Mouse (Mus musculus) right cerebral cortex, postnatal 36 days (tissue): ENCODE results near the gene Cep72.
"Not testable (repeated sequence)": the region's sequence is repeated elsewhere in the genome, so short reads cannot be mapped to it uniquely, and the experiment has no call there.

ENCODE experiments used
- DNase-seq, 2 experiments: peaks; one replicate each; pipeline ENCODE4 v3.0.0; 2022; ENCODE audit warnings: low spot score in 2 of 2, mixed read lengths in 1 of 2

Cep72 gene

DNA sequence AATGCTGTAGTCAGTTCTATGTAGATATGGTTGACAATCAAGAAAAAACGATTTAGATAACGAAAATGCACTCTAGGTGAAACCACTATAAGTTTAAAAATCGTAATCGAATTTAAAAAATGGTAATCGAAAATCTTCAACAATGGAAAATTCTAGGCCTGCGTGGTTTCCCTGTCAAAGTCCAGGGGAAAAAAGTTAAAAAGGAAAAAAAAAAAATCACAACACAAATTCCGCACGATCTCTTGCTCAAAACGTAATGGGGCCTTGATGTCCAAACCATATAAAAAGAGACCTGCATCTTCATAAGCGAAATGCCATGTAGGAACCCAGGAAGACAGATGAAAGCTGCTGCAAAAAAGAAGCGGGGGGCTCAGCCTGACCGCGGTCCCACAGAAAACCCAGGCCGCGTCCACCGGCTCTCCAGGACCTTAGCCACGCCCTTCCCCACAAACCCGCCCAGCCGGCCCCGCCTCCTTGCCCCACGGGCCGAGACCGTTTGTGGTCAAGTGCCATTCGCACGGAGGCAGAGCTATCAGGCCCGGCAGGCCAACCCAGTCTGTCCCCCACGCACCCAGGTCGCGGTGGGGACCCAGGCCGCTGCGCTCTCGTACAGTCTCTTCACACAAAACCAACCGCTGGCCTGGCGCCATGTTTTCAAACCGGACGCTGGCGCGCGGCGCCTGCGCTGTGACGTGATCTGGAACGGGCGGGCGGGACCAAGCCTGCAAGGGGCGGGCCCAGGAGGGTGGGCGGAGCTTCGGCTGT lies at the start of gene Cep72:
TSS of gene Cep72 (minus strand) at position 687 of the 765 bp plus-strand sequence.
- peak; percentile 72 to 73 for DNase-seq

DNA sequence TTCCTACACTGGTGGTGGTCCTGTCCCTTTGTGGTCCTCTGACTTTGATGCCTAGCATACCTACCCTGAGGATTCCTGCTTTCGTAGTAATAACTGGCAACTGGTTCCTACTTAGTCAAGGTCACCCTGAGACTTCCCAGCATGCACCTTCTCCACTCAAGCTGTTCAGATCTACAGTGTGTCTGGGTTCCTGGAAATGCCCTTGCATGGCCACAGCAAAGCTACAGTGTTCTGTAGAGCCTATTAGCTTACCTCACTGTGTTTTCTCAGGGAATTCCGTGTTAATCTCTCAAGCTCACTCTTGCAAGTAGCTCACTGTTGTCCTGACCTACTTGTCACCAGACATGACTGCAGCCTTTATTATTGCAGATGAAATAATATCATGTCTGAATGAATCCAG lies 45.3 kb upstream of the Cep72 start:
- DNase-seq: no peak

DNA sequence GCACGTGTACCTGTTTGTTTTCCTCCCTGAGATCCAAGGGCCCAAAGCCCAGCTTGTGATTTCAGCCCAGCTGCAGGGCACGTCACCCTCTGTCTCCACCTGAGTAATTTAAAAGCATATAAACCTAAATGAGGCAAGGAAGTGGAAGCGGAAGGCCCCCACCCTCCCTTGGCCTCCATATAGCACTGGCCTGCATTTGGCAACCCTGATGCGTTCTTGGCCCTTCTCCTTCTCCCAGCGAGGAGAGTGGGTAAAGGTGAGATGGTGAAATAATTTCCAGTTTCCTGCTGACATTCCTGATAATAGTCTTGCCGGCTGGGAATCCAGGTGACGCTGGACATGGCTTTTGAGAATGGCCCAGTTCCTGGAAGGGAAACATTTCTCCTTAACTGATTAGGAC lies 42.3 kb upstream of the Cep72 start:
- no peak for DNase-seq

DNA sequence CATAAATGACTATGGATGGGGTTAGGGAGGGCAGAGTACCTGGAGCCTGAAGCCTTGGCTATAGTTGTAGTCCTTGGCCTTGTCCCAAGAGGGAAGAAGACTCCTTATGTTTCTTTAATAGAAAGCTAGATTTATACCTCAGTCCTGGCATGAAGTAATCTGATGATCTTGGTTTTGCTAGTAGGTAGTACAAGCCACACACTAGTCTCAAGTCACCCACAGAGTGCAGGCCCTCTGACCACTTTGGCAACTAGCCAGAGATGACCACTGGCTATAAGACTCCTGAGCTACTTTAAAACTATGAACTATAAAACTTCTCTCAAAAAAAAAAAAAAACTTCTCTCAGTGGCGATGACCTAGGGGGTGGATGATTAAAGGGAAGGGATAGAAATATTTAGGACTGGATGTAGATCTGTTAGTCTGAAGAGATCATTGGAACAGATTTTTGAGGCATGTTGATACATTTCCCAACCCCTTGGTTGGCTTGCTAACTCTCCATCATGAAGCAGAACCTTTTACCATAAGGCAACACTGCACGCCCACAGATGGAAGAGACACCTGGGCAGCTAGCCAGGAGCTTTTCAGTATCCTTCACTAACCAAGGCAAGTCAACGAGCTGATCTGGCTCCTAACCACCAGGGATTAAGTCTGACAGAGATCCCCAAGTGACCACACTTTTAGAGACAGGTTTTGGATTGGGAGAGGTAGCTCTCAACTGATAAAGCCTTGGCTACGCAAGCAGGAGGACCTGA lies 40.9 kb upstream of the Cep72 start:
- DNase-seq: no peak

DNA sequence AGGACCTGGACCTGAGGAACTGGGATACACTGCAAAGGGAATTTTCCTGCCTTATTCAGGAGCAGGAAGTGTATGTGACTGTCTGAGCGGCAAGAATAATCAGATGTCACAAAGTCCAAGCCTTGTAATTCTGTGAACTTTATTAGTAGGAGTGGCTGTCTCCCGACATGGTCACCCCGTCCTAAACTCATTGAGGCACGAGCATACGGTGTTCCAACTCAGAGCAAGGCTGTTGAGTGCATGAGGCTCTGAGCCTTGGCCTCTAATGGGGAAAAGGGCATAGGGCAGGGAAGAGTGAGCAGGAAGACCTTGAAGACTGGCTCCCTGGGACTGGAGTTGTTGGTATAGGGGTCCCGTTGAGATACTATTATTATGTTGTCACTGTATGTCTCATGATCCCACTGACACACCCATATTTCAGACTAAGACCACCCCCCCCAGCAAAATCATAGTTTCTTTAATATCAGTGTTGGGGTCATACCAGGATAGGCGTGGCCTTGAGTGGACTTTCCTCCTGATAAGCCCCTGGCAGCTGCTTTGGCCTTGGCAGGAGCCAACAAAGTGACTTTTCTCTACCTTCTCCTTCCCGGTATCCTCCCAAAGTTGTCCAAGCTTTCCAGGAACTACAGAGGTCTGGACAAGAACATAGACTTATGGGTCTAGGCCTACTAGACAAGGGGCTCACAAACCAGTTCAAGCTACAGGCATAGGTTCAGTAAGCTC lies 40.2 kb upstream of the Cep72 start:
- no peak for DNase-seq

DNA sequence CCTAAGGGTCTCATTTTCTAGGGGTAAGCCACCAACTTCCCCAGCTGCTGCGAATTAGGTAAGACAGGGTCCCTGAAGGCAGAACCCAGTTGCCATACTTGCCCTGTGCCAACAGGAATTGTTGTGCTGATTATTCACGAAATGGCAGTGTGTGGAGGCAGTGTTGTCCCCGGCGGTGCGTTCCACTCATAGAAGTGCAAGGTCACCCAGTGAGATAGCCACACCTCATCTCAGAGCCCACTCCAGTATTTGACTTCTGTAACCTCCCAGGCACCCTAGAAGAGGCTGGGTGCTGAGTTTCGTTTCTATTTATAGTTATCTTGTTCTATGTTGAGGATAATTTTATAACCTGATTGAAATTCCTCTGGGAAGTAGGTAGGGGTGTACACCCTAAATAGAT lies 36.8 kb upstream of the Cep72 start:
- no peak for DNase-seq

DNA sequence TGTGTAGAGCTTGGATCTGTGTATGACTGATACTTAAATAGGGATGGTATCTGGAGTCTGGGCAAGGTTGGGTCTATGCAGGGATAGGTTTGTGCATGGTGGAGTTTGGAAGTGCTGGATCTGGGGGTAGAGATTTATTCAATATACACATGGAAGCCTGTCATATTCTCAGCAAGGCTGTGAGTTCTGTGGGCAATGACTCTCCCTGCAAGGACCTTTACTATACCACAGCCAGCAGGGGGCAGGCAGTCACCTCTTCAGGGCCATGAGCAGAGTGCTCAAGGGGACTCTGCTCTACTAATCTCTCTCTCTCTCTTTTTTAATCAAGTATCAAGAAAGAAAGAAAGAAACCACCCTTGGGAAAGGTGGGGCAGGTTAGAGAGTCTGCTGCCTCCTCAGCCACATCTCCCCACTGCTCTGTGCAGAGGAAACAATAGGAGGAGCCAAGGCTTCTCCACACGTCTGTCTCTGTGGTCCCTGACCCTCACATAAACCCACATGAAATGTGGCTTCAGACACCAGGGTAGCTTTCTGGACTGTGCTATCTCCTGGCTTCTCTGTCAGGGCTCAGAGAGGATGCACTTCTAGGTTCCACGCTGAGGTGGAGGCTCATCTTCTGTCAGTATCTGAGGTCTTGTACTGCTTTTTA lies 34.7 kb upstream of the Cep72 start:
- DNase-seq: no peak

DNA sequence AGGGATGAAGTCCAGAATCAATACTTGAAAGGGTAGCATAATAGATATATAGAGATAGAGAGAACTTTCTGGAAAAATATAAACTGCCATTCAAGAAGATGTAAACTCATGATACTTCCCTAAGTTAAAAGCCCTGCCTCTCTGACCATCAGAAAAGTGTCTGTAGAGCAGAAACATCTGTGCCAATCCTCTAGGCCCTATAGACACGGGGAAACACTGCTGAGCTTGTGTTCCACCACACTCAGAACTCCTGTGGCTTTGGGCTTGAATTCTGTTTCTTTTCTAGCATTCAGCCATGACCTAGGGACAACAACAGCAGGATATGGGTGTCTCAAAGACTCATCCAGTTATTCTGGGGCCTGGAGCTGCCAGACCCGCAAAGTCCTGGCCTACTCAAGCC lies 33.8 kb upstream of the Cep72 start:
- no peak for DNase-seq

DNA sequence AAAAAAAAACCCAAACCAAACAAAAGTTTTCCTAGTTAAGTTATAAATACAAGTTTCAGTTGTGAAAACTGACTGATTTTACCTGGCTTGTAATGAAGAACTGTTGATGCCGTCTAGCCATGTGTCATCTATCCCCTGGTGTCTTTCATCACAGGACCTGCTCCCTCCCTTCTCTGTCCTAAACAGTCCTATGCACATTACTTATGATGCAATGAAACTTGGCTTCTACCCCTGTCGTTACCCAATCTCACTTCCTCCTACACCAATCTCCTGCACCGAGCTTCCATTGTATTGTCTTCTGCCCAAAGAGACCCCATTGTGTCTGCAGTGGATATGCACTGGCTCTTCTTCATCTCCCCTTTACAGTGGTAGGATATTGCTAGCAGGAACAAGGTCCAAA lies 28.2 kb upstream of the Cep72 start:
- no peak for DNase-seq

DNA sequence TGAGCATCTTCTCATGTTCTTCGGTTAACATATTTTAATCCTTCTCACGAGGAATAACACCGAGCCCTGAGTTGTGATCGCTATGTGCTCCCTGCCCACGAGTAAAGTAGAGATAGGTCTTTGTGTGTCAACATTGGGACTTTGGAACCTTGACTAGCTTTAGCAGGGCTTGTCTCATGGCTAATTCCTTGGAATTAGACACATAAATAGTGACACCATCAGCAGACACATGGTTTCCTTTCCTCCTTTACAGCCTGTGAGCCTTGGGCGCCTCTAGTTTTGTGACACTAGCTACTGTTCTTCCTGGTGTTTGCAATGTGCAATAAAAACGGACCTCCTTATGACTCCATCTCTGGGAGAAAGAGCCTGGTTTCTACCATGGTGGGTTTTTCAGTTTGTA lies 11.3 kb upstream of the Cep72 start:
- DNase-seq: no peak

DNA sequence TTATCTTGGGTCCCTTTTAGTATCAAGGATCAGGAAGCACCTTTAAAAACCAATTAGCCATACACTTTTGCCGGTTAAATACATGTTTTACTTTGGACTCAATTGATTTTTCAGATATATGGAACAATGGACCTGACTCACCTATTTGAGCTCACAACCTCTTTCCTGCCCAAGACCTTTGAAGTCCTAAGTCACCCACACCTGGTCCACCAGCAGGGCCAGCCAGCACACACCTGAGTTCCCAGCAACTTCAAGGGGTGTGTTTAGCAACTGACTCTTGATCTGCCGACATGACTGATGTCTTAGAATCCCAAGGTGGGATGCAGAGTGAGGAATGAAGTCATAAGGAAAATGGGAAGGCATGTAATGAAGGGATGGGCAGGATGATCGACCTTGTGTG lies 9.6 kb upstream of the Cep72 start:
- no peak for DNase-seq

DNA sequence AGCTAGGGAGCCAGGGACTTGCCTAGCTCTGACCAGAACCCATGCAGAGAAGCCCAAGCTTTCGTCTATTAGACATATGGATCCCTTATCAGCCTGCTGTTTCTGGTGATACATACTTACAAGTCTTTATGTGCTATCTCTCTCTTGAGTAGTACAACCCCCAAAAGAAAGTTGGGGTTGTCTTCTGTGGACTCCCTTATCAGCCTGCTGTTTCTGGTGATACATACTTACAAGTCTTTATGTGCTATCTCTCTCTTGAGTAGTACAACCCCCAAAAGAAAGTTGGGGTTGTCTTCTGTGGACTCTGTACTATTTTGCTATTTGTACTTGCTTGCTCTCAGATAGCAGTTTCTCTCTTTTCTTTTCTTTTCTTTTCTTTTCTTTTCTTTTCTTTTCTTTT lies 9.1 kb upstream of the Cep72 start:
- DNase-seq: not testable (repeated sequence)

DNA sequence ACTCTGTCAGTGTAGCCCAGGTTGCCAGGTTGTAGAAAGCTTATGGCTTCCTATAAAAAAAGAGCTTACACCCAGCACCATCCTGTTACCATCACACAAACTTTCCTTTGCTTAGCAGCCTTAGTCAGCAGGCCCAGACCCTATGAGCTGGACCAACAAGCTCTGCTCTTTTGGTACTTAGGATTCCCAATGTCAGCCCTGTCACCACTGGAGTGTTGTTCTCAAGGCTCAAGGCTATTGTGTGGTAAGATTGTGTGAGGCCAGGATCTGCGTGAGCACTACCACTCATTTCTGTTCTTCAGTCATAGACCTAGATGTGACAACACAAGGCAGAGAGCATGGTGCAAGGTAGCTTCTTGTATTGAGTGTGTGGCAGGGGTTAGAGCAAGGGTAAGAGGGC lies 4.5 kb upstream of the Cep72 start:
- no peak for DNase-seq

DNA sequence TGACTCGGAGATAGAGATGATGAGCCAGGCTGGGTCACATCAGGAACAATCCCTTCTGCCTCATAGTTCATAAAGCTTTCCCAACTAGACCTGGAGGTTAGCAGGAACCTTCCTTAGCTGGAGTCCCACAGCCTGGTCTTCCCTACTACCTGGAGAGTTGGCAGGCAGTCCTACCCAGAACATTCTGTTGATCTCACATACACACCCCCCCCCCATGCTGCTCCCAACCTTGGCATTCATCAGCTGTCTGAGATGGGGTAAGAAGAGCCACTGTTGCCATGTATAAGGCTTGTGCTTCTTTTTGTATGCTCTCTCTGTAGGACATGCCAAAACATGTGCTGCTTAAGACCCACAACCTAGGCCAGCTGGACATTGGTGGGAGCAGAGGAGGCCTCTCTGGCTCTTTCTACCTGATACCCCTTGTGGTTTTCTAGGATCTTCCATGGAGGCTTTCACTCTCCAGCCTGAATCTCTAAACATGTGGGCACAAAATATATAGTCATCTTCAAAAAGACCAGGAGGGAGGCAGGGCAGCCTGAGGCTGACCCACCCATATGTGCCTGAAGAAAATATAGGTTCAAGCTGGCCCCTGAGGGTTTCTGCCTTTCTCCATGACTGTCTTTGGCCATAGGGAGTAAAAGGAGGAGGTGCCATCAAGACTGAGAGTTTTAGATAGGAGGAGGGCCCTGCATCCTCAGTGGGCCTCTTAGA lies 1.4 kb upstream of the Cep72 start:
- DNase-seq: no peak

DNA sequence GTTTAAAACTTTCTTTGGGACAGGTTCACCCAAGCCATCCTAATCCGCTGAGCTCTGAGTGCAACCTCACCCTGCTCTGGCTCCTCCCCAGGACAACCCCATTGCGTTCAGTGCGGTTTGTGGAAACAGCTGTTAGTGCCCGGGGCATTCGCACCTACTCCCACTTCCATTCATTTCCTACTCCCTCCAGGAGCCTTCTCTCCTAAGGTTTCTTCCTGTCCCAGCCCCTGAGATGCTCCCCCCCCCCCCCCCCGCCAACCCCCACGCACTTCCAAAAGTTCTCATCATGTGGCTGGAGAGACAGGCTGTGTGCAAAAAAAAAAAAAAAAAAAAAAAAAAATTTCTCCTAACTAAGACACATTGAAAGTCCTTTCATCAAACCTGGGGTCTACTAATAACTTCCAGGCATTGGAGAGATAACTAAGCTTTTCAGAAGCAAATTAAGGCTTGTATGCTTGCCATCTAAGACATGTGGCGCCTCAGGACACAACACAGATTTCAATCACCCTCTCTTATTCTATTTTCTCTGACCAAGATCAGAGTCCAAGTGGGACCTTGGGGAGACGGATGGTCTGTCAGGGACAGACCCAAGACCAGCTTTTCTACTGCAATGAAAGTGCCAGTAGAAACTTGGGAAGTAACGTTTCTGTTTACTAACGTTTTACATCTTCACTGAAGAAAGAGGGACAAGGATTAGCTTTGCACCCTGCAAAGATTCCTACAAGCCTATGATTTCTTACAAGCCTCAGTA lies 454 bp upstream of the Cep72 start:
- DNase-seq: no peak

DNA sequence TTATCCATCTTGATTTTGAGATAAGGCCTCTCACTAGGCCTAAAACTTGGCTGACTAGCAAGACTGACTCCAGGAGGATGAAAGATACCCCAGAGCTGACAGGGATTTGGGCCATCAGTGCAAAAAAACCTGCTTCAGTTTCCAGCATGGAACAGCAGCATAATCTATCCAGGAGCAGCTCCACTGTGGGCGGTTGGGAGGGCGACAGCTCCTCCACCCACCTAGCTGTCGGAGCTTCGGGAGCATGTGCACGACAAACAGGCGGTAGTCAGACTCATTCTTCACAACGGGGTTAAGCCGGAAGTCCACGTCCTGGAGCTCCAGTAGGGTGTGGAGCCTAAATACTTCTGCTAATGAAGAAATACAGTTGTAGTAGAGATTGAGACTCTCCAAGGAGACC lies 4.0 kb downstream of the Cep72 start:
- DNase-seq: peak in 1 of 2 experiments; percentile 20

DNA sequence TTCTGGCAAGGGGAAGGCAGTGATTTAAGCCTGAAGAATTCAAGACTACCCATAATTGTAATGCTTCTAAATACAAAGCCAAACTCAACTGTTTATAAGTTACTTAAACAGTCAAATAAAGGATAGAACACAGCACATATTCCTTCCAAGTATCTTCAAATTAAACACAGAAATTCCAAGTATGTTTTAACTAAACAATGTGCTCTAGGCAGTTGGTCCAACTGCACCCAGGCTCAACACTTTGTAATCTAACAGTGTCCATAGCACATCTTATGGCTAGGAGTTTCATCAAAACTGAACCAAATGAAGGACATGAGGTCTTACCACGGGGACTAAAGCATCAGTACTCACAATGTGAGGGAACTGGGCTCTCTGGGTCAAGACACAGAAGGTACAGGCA lies 5.9 kb downstream of the Cep72 start:
- no peak for DNase-seq

DNA sequence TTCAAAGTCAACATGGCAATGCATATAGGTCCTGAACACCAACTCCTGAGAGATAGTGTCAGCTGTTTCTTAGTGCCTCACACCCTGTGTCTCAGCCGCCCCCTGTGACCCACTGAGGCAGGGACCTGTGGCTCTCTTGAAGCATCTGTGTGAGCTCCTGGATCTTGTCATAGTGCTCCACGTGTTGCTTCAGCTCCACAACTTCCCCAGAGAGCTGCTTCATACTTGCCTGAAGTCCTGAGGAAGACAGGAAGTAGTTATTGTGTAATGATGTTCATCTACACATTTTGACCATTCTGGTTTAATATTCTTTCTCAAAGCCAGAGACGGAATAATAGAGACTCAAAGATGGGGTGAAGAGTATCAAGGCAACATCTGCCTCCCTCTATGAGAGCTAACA lies 22.2 kb downstream of the Cep72 start:
- no peak for DNase-seq

DNA sequence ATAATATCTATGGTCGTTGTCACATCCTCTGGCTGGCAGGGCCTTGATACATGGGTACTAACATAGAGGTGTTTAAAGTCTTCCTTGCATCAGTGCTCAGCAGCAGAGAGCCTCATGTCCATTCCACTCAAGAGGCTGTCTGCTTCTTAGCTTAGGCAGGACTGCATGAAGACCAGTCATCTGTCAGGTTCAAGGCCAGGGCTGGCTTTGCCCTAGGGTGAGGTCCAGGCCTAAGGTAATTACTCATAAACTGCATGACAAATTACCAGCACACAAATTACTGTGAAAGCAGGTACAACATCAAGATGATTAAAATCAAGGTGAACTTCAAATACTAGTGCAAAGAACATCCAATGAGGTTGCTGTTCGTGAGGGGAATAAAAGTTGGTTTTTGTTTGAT lies 26.3 kb downstream of the Cep72 start:
- DNase-seq: no peak

DNA sequence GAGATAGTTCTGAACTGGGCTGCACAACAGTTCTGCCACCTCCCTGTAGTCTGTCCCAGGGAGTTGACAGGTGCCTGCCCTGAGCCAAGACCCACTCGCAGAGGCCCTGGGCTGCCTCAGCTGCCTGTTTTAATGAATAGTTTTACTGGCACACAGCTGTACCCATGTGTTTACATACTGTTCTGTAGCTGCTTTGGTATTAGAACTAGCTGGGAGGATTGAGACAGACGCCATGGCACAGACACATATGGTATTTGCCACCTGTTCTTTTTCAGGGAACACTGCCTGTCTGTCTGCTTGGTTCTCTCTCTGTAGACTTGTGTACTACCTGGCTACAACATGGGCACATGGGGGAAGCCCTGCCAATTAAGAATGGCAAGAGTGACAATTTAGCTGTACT lies 27.3 kb downstream of the Cep72 start:
- DNase-seq: no peak

DNA sequence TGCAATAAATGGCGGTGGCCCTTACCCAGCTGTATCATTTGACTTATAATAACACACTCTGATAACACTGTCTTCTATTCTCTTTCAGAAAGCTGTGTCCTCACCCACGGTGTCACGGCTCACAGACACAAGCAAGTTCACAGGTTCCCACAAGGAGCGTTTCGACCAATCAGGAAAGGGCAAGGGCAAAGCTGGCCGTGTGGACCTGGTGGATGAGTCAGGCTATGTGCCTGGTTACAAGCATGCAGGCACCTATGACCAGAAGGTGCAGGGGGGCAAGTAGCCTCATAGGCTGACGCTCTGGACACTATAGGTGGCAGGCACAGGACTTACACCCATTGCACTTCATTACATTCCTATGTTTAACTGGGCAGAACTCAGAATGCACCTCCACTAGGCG lies 31.0 kb downstream of the Cep72 start:
- no peak for DNase-seq
